Comparison of ENCODE assay signal across 8 mouse cellular contexts in the genomic region with DNA sequence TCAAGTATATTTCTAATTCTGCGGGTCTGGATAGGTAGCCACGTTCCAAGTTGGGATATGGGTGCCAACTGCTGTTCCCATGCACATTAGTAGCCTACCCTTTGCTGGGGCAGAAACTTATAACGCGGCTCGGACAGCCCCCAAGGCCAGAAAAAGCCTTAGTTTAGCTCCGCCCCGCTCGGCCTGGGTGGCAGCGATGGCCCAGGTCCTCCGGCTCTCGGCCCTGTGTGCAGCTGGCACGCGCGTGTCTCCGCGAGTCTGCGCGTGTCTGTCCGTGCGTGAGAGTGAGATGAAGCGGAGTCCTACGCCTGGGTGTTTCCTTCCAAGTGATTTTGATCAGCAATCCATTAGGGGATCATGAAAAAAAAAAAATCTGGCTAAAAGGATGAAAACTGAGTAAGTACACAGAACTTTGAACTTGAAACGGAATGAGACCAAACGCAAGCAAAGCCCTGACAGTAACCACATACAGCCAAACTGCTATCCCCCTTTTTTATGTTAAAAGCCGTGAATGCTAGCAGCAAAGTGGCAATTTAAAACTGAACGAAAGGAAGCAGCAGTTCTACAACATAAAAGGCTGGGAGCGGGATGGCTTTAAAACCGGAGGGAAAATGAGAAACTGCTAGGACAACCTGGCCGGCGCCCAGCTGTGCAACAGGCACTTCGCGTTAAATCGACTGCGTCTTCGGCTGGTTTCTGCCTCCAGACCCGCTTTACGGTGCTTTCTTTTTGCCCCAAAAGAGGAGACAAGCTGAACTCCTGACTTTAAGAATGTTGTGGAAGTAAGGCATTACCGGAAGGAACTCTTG. TPM values are rescaled to one million over a fixed set of nuclear protein-coding genes. Genes with fewer than 3 reads are reported as not detected.
A peak's percentile ranks its signal among the peaks of the same experiment; 100 is the strongest.
DNase-seq lines count a peak whose midpoint lies in the region; ATAC-seq lines count a peak whose summit lies in the region.

A gene (plus strand): TSS at position 185 of the 809 bp plus-strand sequence.

- H3K27me3 ChIP-seq in embryonic facial prominence, embryonic 11.5 days (ENCODE audit: control insufficient read depth, insufficient read depth, low read length) = no peaks in the 10 kb centered on the region
- H3K27me3 ChIP-seq in heart, embryonic 11.5 days (ENCODE audit: control insufficient read depth, insufficient read depth, low read length) = no peaks in the 10 kb centered on the region
- H3K27me3 ChIP-seq in kidney, embryonic 14.5 days (ENCODE audit: control insufficient read depth, insufficient read depth, low read length) = no peaks in the 10 kb centered on the region

- H3K9ac ChIP-seq in embryonic facial prominence, embryonic 11.5 days (replicated peaks; ENCODE audit: low read length) = peak within 1 kb of the TSS; percentile 82
- peak within 1 kb of the TSS; percentile 47 for H3K9ac ChIP-seq in heart, embryonic 11.5 days (ENCODE audit: low read depth, low read length)
- H3K9ac ChIP-seq in kidney, embryonic 14.5 days (ENCODE audit: low read depth, low read length) = peak within 1 kb of the TSS; percentile 80

- H3K4me2 ChIP-seq in embryonic facial prominence, embryonic 11.5 days (ENCODE audit: low read depth, low read length) = peak within 1 kb of the TSS; percentile 77
- peak within 1 kb of the TSS; percentile 84 for H3K4me2 ChIP-seq in heart, embryonic 11.5 days
- H3K4me2 ChIP-seq in kidney, embryonic 14.5 days (replicated peaks; ENCODE audit: low read depth, low read length) = peak within 1 kb of the TSS; percentile 59

- H3K4me1 ChIP-seq in embryonic facial prominence, embryonic 11.5 days (ENCODE audit: control insufficient read depth, insufficient read depth, low read length) = no peaks in the 10 kb centered on the region
- peaks cover 4% of the 10 kb centered on the region; the same call in 1 of the 2 replicates for H3K4me1 ChIP-seq in heart, embryonic 11.5 days (ENCODE audit: control insufficient read depth, insufficient read depth, low read length)
- no peaks in the 10 kb centered on the region for H3K4me1 ChIP-seq in kidney, embryonic 14.5 days (ENCODE audit: control insufficient read depth, insufficient read depth, low read length)

- DNase-seq in urinary bladder, adult 18-20 months (ENCODE audit: low spot score in 2 of 2) = peak; percentile 43 to 60
- DNase-seq in urinary bladder, postnatal 10 days (ENCODE audit: low spot score) = no peak
- DNase-seq in embryonic facial prominence, embryonic 11.5 days (ENCODE audit: low spot score) = peak; percentile 70
- peak; percentile 64 for DNase-seq in lung, postnatal 25 days (ENCODE audit: low spot score)
- DNase-seq in retina, postnatal 7 days (ENCODE audit: low read depth, low spot score) = peak; percentile 14
- no peak for DNase-seq in left cerebral cortex, adult 9 months (ENCODE audit: low spot score in 2 of 2)

- H3K9me3 ChIP-seq in embryonic facial prominence, embryonic 11.5 days (replicated peaks; ENCODE audit: control insufficient read depth, low read length) = no peaks in the 10 kb centered on the region
- H3K9me3 ChIP-seq in heart, embryonic 11.5 days (replicated peaks; ENCODE audit: control insufficient read depth, low read length) = no peaks in the 10 kb centered on the region
- H3K9me3 ChIP-seq in kidney, embryonic 14.5 days (ENCODE audit: control insufficient read depth, low read length) = no peaks in the 10 kb centered on the region

- peak; percentile 58; the same call in 1 of the 2 replicates for ATAC-seq in embryonic facial prominence, embryonic 11.5 days (replicated peaks; ENCODE audit: insufficient number of reproducible peaks, low FRiP score, low TSS enrichment, low read depth)
- no peak; the same call in 1 of the 2 replicates for ATAC-seq in heart, embryonic 11.5 days (replicated peaks; ENCODE audit: insufficient number of reproducible peaks, low FRiP score, low TSS enrichment)
- ATAC-seq in kidney, embryonic 14.5 days (ENCODE audit: low FRiP score, low TSS enrichment) = peak; percentile 85

- H3K4me3 ChIP-seq in embryonic facial prominence, embryonic 11.5 days (ENCODE audit: low read depth, low read length) = peak within 1 kb of the TSS; percentile 42
- peak within 1 kb of the TSS; percentile 46 for H3K4me3 ChIP-seq in heart, embryonic 11.5 days (ENCODE audit: low read depth, low read length)
- peak within 1 kb of the TSS; percentile 62 for H3K4me3 ChIP-seq in kidney, embryonic 14.5 days (ENCODE audit: low read length)

- H3K36me3 ChIP-seq in embryonic facial prominence, embryonic 11.5 days (replicated peaks; ENCODE audit: control insufficient read depth, insufficient read depth, low read depth, low read length) = no peaks in the 10 kb centered on the region
- H3K36me3 ChIP-seq in heart, embryonic 11.5 days (ENCODE audit: control insufficient read depth, insufficient read depth, low read length) = no peaks in the 10 kb centered on the region
- H3K36me3 ChIP-seq in kidney, embryonic 14.5 days (ENCODE audit: control insufficient read depth, insufficient read depth, low read length) = no peaks in the 10 kb centered on the region

- peak within 1 kb of the TSS; percentile 60 for H3K27ac ChIP-seq in embryonic facial prominence, embryonic 11.5 days (replicated peaks; ENCODE audit: low read depth, low read length)
- peak within 1 kb of the TSS; percentile 1; the same call in 1 of the 2 replicates for H3K27ac ChIP-seq in heart, embryonic 11.5 days (ENCODE audit: low read depth, low read length)
- peak within 1 kb of the TSS; percentile 81 for H3K27ac ChIP-seq in kidney, embryonic 14.5 days (ENCODE audit: low read depth, low read length)

- under 1% methylated on average over 38 of the region's 38 CpGs for whole genome bisulfite sequencing in embryonic facial prominence, embryonic 11.5 days
- 1% methylated on average over 38 of the region's 38 CpGs for WGBS in heart, embryonic 11.5 days (ENCODE audit: insufficient replicate concordance)
- under 1% methylated on average over 38 of the region's 38 CpGs for WGBS in kidney, embryonic 14.5 days

RNA-seq across cellular contexts. Expression of the gene that starts here (rescaled TPM):
- polyA plus RNA-seq in embryonic facial prominence, embryonic 11.5 days (2014; fragmentation: Nextera tagmentation; extraction: Ambion mirVana) = 40.2 and 42.3 TPM in 2 replicates
- 5.6 and 6.4 TPM in 2 replicates for polyA plus RNA-seq in heart, embryonic 11.5 days (2014; fragmentation: Nextera tagmentation; extraction: Ambion mirVana)
- 59.7 and 67.9 TPM in 2 replicates for polyA plus RNA-seq in kidney, embryonic 14.5 days (2014; fragmentation: Nextera tagmentation; extraction: Ambion mirVana)

Comparison
In these comparisons a context has a peak if more than half of its experiments do, and no peak if none do; other contexts are left out.
1. DNase-seq: peak in urinary bladder, adult 18-20 months (2 of 2), embryonic facial prominence, embryonic 11.5 days (single experiment), lung, postnatal 25 days (single experiment) and retina, postnatal 7 days (single experiment); none in urinary bladder, postnatal 10 days (single experiment) and left cerebral cortex, adult 9 months (0 of 2).
2. H3K27ac ChIP-seq: peak in every context shown above with its lines; median percentile 81 in kidney, embryonic 14.5 days; 60 in embryonic facial prominence, embryonic 11.5 days; 1 in heart, embryonic 11.5 days.
3. Peak in every context shown above with its lines, with median percentiles within 50 percentile points of each other: H3K4me2 ChIP-seq, H3K4me3 ChIP-seq and H3K9ac ChIP-seq.